Mouse (Mus musculus) splenic B cell, adult 2 months (primary cell): ENCODE data around the gene Pkp3.

Source experiments
- DNase-seq: peaks from one replicate; pipeline ENCODE4 v3.0.0-alpha.2; 2011; ENCODE audit warnings: low read depth, low spot score
- H3K27me3 ChIP-seq: 2 replicates; pipeline ENCODE4 v1.6.1; 2012; ENCODE audit warnings: mild to moderate bottlenecking, low read length, moderate library complexity, mixed read lengths; ENCODE audit not compliant: control insufficient read depth, poor library complexity, insufficient read depth, severe bottlenecking
- H3K36me3 ChIP-seq: 2 replicates; pipeline ENCODE4 v1.6.1; 2012; ENCODE audit warnings: mild to moderate bottlenecking, low read length, moderate library complexity, mixed read lengths; ENCODE audit not compliant: control insufficient read depth, poor library complexity, insufficient read depth, severe bottlenecking

Gene Pkp3

GRCm38 (mm10) chr7:141094487-141095205 is 16.6 kb downstream of the Pkp3 start:
- Histone ChIP-seq H3K27me3 (no peaks in the 10 kb centered on the region), H3K36me3 (no peaks in the 10 kb centered on the region)
- DNase-seq = no peak

- Histone ChIP-seq H3K27me3 (no peaks in the 10 kb centered on the region), H3K36me3 (no peaks in the 10 kb centered on the region)
- peak; percentile 21 for DNase-seq
These were observed 18.0 kb downstream of the Pkp3 start for GRCm38 (mm10) chr7:141096021-141096420.

GRCm38 (mm10) chr7:141096649-141097056 is 18.6 kb downstream of the Pkp3 start:
- Histone ChIP-seq H3K36me3 (no peaks in the 10 kb centered on the region), H3K27me3 (no peaks in the 10 kb centered on the region)
- DNase-seq = peak; percentile 87

- DNase-seq = peak; percentile 24
- H3K36me3 ChIP-seq = no peaks in the 10 kb centered on the region
- H3K27me3 ChIP-seq = no peaks in the 10 kb centered on the region
These were observed 19.2 kb downstream of the Pkp3 start for GRCm38 (mm10) chr7:141097177-141097576.

- Histone ChIP-seq H3K27me3 (no peaks in the 10 kb centered on the region), H3K36me3 (no peaks in the 10 kb centered on the region)
- peak; percentile 59 for DNase-seq
These were observed 22.1 kb downstream of the Pkp3 start, which contains the start of gene Sigirr for GRCm38 (mm10) chr7:141099911-141100691. Sigirr (minus strand) TSS chr7:141100572.

GRCm38 (mm10) chr7:141103161-141103560 is 25.1 kb downstream of the Pkp3 start:
- Histone ChIP-seq H3K27me3 (no peaks in the 10 kb centered on the region), H3K36me3 (no peaks in the 10 kb centered on the region)
- DNase-seq = no peak

- Histone ChIP-seq H3K27me3 (no peaks in the 10 kb centered on the region), H3K36me3 (no peaks in the 10 kb centered on the region)
- DNase-seq = no peak
These were observed 37.9 kb downstream of the Pkp3 start for GRCm38 (mm10) chr7:141115874-141116273.

- DNase-seq = no peak
- no peaks in the 10 kb centered on the region for H3K27me3 ChIP-seq
- H3K36me3 ChIP-seq = no peaks in the 10 kb centered on the region
These were observed 39.6 kb downstream of the Pkp3 start, which contains the start of gene Ano9 for GRCm38 (mm10) chr7:141117636-141118035. Ano9 (minus strand) TSS chr7:141117806.

GRCm38 (mm10) chr7:141119487-141119886 is 41.5 kb downstream of the Pkp3 start:
- no peaks in the 10 kb centered on the region for H3K27me3 ChIP-seq
- no peaks in the 10 kb centered on the region for H3K36me3 ChIP-seq
- DNase-seq = no peak

- Histone ChIP-seq H3K36me3 (no peaks in the 10 kb centered on the region), H3K27me3 (no peaks in the 10 kb centered on the region)
- DNase-seq = no peak
These were observed 42.6 kb downstream of the Pkp3 start for GRCm38 (mm10) chr7:141120605-141121004.

- Histone ChIP-seq H3K36me3 (no peaks in the 10 kb centered on the region), H3K27me3 (no peaks in the 10 kb centered on the region)
- DNase-seq = no peak
These were observed 43.1 kb downstream of the Pkp3 start for GRCm38 (mm10) chr7:141121051-141121531.

GRCm38 (mm10) chr7:141122245-141122644 is 44.2 kb downstream of the Pkp3 start, which contains the start of gene Ptdss2:
Ptdss2 (plus strand) TSS chr7:141122382.
- Histone ChIP-seq H3K27me3 (no peaks in the 10 kb centered on the region), H3K36me3 (no peaks in the 10 kb centered on the region)
- DNase-seq = no peak

GRCm38 (mm10) chr7:141122689-141123516 is 44.9 kb downstream of the Pkp3 start:
- peak; percentile 98 for DNase-seq
- H3K27me3 ChIP-seq = no peaks in the 10 kb centered on the region

GRCm38 (mm10) chr7:141123517-141123856 is 45.5 kb downstream of the Pkp3 start:
- DNase-seq = no peak
- Histone ChIP-seq H3K36me3 (no peaks in the 10 kb centered on the region), H3K27me3 (no peaks in the 10 kb centered on the region)

More at GRCm38 (mm10) chr7:141122689-141123516, 44.9 kb downstream of the Pkp3 start:
- no peaks in the 10 kb centered on the region for H3K36me3 ChIP-seq
